Mouse (Mus musculus) left cerebral cortex, adult 18-20 months (tissue): ENCODE measurements around the gene Oat. TPM values are rescaled to one million over a fixed set of nuclear protein-coding genes. Genes with fewer than 3 reads are reported as not detected.
A peak's percentile ranks its signal among the peaks of the same experiment; 100 is the strongest.

Experiments
- DNase-seq, 2 experiments: peaks; one replicate each; pipeline ENCODE4 v3.0.0; 2021 to 2022; ENCODE audit warnings: low spot score in 2 of 2, mixed read lengths in 1 of 2
- long read RNA-seq, 2 experiments: library from polyadenylated mRNA; stranded (forward); transcript quantifications; one replicate each; pipeline ENCODE4 v2.0.0; 2021
- total RNA-seq, 2 experiments: library from RNA; stranded (reverse); gene quantifications; 2 replicates each; pipeline ENCODE4 v1.2.3; 2021

Oat gene
- total RNA-seq, result 10 to 100 TPM; 94.9 to 95.0 TPM
- long read RNA-seq, experiment 1, transcript Oat-201 (10 exons, 2,152 nt), result major isoform, 81 of 95 reads
- long read RNA-seq, experiment 1, partial matches to known transcripts, result 9 of 95 reads
- long read RNA-seq, experiment 1, other reads (novel, unspliced or antisense), result 5 of 95 reads
- long read RNA-seq, experiment 2, transcript Oat-201 (10 exons, 2,152 nt), result major isoform, 76 of 85 reads
- long read RNA-seq, experiment 2, partial matches to known transcripts, result 6 of 85 reads
- long read RNA-seq, experiment 2, other reads (novel, unspliced or antisense), result 3 of 85 reads

GRCm38 (mm10) chr7:132576116-132576650 is at the start of gene Oat:
Oat (minus strand) TSS chr7:132576398.
- peak; percentile 89 to 95 for DNase-seq

GRCm38 (mm10) chr7:132624161-132624560 is 48.0 kb upstream of the Oat start:
- no peak for DNase-seq

- DNase-seq, result no peak
These were observed 44.0 kb upstream of the Oat start for GRCm38 (mm10) chr7:132619975-132620918.

GRCm38 (mm10) chr7:132619549-132619948 is 43.4 kb upstream of the Oat start:
- DNase-seq, result no peak

DNA sequence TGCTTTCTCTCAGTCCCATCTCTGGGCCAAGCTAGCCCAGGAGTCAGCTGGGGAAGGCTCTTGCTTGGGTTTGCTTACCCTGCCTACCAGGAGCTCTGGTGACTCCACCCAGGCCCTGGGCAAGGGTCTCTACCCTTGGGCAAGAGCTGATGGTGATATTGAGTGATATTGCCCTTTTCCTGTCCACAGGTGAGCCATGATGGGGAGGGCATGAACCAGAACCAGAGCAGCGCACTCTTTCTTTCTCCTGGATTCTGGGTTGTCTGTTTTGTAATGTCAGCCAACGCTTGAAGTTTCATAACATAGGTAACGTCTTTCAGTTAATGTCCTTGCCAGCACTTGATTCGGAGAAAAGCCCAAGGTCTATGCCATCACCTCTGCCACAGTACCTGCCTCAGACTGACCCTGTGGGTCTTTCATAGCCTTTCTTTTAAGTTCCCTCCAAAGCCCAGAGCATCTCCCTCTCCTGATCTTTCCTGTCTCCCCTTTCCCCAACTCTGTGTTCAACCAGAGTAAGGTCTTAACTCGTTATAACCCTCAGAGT is 40.9 kb upstream of the Oat start:
- DNase-seq, result no peak

DNA sequence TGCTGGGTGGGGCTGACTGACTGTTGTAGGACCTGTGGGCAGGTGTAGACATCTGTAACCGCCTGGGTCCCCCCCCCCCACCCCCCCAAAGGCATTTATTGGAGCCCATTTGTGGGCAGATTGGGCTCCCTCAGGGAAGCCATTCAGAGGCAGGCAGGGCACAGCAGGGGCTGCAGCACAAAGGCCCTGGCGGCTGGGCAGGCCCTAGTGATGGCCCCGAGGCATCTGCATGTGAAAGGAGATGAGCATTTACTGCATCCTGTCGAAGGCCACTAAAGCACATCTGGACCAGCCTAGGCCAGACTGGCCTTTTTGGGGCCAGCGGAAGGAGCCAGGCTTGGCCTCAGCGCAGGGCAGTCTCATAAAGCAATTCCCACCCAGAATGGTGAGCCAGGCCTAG is 40.2 kb upstream of the Oat start:
- DNase-seq, result no peak

- no peak for DNase-seq
These were observed 39.1 kb upstream of the Oat start for GRCm38 (mm10) chr7:132615346-132615745.

DNA sequence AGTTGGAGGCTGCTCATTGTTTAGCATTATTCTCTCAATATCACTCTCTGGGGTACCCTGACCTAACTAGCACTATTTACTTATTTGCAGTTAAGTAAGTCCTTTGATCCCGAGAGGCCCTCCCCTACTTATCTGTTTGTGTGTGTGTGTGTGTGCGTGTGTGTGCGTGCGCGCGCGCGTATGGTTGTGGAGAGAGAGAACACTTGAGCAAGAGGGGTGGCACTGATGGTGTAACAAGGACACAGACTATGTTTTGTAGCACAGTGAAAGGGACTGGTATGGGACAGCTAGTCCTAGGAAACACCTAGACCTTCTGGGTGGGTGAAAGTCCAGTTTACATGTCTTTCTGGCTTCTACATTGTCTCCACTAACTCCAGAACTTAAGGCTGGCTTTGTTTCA is 35.3 kb upstream of the Oat start:
- no peak for DNase-seq

DNA sequence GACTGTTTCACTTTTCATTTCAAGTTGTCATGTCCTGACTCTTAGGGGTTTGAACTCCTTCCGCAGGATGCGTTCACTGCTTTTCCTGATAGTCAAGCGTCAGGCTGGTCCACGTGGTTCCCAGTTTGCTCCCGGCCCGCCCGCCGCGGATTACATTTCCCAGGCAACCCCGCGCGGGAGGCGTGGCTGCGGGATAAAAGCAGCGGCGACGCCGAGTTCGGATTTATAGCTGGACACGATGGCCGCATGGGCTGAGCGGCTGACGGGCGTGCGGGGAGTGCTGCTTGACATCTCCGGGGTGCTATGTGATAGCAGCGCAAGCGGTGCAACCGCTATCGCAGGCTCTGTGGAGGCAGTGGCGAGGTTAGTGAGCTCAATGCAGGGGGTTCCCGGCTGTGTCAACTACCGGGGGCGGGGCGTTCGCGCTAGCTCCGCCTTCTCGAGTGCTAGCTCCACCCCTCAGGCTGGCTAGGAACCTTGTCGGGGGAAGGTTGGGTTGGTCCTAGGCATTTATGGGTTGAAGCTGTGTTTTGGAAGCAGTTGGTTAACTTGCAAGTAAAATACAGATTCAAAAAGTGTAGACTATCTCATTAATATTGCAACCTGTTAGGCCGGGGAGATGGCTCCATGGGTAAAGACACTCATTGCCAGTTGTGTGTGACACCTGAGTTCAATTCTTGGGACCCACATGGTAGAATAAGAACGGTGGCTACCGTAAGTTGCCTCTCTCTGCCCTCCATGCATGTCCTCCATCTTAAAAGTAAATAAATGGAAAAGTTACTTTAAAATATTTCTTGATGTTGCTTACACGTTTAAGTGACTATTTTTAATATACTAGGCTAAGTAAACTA is 34.5 kb upstream of the Oat start, which contains the start of gene Lhpp:
Lhpp (plus strand) TSS at position 171 of the 851 bp plus-strand sequence.
- peak; percentile 74 to 84 for DNase-seq

GRCm38 (mm10) chr7:132608316-132609020 is 32.3 kb upstream of the Oat start:
- DNase-seq, result no peak

- no peak for DNase-seq
These were observed 29.5 kb upstream of the Oat start for GRCm38 (mm10) chr7:132605689-132606088.

DNA sequence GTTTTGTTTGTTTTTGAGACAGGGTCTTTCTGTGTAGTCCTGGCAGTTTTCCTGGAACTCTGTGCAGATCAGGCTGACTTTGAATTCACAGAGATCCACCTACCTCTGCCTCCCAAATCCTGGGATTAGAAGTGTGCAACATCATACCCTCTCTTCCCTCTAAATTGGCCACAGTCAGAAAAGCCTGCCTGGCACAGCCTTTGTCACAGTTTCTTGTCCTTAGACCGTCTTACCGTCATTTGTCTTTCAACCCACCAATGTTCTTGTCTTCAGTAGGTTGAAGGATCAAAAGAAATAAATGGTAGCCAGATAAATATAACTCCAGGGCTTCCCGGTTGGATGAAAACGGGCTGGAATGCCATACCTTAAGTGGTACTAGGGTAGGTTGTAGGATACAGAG is 28.5 kb upstream of the Oat start:
- no peak for DNase-seq

- no peak for DNase-seq
These were observed 24.7 kb upstream of the Oat start for GRCm38 (mm10) chr7:132600926-132601325.

DNA sequence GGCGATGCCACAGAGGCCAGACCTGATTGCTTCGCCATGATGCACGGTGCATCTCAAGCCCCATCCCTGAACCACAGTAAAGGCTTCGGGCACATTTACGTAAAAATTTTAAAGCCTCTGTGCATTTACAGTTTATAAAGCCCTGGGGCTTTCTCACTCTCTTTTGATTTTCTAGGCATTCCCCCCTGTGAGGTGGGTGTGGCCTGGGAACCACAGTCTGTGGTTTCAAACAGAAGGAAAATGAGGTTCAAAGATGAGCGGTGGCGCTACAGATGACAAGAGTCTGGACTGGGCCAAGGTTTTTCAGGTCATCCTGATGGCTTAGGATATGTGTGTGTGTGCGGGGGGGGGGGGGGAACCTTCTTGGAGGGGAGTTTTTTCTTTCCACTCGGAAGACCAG is 23.8 kb upstream of the Oat start:
- DNase-seq, result no peak

- DNase-seq, result no peak
These were observed 23.1 kb upstream of the Oat start, which contains the start of gene Nkx1-2 for GRCm38 (mm10) chr7:132599071-132599975. Nkx1-2 (minus strand) TSS chr7:132599637.

GRCm38 (mm10) chr7:132597251-132598041 is 21.2 kb upstream of the Oat start:
- no peak for DNase-seq

DNA sequence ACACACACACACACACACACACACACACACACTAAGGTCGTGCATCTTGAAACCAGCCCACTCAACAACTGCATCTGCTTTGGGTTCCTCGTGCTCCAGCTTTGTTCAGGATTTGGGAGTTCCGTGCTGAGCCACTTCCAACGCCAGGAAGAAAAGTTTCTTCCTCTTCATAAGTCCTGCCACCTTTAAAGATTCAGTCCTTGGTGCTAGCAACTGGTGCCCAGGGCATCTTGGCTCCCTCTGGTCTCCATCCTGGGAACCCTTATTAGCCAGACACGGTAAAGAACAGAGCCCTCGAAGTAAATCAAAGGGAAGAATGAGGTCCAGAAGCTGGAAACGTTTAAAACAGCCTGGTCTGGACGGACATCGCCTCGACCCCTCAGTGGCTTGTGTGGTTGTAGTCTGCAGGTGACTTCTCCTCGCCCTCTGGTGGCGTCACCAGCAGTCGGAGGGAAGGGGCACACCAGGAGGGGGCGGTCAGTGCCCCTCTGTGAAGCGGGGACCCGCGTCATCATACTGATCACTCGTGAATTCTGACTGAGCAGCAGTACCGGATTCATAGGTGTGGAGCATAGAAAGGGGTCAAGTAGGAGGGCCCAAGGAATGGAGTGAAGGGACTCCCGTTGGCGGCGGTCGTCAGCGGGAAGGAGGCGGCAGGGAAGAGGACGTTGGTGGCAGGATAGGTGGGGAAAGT is 20.5 kb upstream of the Oat start:
- DNase-seq, result no peak
